Mouse (Mus musculus): ENCODE measurements around the gene Cdc16. TPM values are rescaled to one million over a fixed set of nuclear protein-coding genes. Genes with fewer than 3 reads are reported as not detected.

Cdc16 gene
- polyA plus RNA-seq, 1 experiment from 2014 or later, result 207 TPM

DNA sequence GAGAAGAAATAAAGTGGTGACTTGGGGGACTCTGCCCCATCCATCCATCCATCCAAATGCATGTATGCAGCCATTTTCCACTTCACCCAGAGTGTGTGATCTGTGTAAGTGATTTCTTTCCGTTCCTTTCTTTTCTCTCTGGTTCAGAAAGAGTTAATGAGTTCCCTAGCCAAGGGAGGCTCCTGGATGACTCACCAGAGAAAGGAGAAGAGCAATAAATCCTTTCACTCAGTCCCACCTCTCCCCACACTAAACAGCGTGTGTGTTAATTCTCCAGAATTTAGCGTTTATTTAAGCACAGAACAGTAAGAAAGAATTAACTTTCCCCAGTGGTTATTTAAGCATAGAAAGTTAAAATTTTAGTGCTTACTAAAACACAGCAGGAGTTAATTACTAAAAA is 9.8 kb upstream of the Cdc16 start:
- Histone ChIP-seq H3K27me3 (ENCODE audit: control insufficient read depth, insufficient read depth, low read length) (no peaks in the 10 kb centered on the region), H3K36me3 (ENCODE audit: control insufficient read depth, insufficient read depth, low read length) (no peaks in the 10 kb centered on the region)
- no peak for DNase-seq

DNA sequence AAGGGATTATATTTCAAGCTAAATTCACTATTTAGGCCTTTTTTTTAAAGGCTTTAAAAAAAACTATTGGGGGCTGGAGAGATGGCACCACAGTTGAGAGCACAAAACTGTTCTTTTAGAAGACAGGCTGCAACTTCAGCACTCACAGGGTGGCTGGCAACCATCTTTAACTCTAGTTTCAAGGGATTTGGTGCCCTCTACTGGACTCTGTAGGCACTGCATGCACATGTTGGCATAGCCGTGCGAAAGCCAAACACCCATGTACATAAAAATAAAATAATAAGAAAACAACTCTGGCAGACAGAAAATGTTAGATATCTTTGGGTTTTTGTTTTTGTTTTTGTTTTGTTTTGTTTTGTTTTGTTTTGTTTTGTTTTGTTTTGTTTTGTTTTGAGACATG is 3.8 kb upstream of the Cdc16 start:
- no peaks in the 10 kb centered on the region for H3K36me3 ChIP-seq (ENCODE audit: control insufficient read depth, insufficient read depth, low read length)
- WGBS, result 30% methylated on average over 2 of the region's 2 CpGs

More for the DNA sequence above, 9.8 kb upstream of the Cdc16 start:
- H3K9ac ChIP-seq (replicated peaks; ENCODE audit: low read length), result no peak overlapping the region
- 37% methylated on average over 3 of the region's 3 CpGs for WGBS
- no peaks in the 10 kb centered on the region for H3K9me3 ChIP-seq (ENCODE audit: control insufficient read depth, low read length)
- H3K27ac ChIP-seq (replicated peaks; ENCODE audit: low read depth, low read length), result no peak overlapping the region
- no peak for ATAC-seq (ENCODE audit: low FRiP score, low TSS enrichment)
- no peaks in the 10 kb centered on the region for H3K4me1 ChIP-seq (ENCODE audit: control insufficient read depth, insufficient read depth, low read length)
- H3K4me3 ChIP-seq (replicated peaks; ENCODE audit: low read depth, low read length), result no peak overlapping the region
- H3K4me2 ChIP-seq (ENCODE audit: low read length), result no peak overlapping the region

DNA sequence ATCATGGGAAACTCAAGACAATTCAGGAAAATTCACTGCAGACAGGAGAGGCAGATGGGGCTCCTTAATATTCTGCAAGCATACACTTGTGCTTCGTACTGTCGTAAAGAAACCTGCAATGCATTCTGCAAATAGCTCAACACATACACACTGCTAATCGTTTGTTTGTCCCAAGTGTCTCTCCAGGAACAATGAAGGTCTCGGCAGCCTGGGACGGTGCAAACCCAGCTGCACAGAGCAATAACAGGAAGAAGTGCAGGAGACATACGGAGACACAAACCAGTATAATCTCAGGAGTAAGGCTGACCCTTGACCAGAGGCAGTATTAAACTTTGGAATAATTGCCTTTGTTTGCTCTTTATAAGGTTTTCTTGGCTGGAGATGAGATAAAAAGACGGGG is 996 bp upstream of the Cdc16 start:
- peaks cover 12% of the 10 kb centered on the region; the same call in 1 of the 2 replicates for H3K4me1 ChIP-seq (ENCODE audit: control insufficient read depth, insufficient read depth, low read length)
- no peak overlapping the region for H3K9ac ChIP-seq (replicated peaks; ENCODE audit: low read length)
- no peaks in the 10 kb centered on the region for H3K27me3 ChIP-seq (ENCODE audit: control insufficient read depth, insufficient read depth, low read length)
- DNase-seq (no peak), ATAC-seq (ENCODE audit: low FRiP score, low TSS enrichment) (no peak)
- no peak overlapping the region for H3K27ac ChIP-seq (replicated peaks; ENCODE audit: low read depth, low read length)
- H3K4me2 ChIP-seq (ENCODE audit: low read length), result no peak overlapping the region
- peaks cover 12% of the 10 kb centered on the region for H3K36me3 ChIP-seq (ENCODE audit: control insufficient read depth, insufficient read depth, low read length)
- 73% methylated on average over 7 of the region's 7 CpGs for WGBS
- no peaks in the 10 kb centered on the region for H3K9me3 ChIP-seq (ENCODE audit: control insufficient read depth, low read length)
- no peak overlapping the region for H3K4me3 ChIP-seq (replicated peaks; ENCODE audit: low read depth, low read length)

More for the DNA sequence above, 3.8 kb upstream of the Cdc16 start:
- DNase-seq (peak; percentile 87), ATAC-seq (ENCODE audit: low FRiP score, low TSS enrichment) (no peak)
- Histone ChIP-seq H3K4me2 (ENCODE audit: low read length) (no peak overlapping the region), H3K4me1 (ENCODE audit: control insufficient read depth, insufficient read depth, low read length) (peaks cover 8% of the 10 kb centered on the region; the same call in 1 of the 2 replicates), H3K27me3 (ENCODE audit: control insufficient read depth, insufficient read depth, low read length) (no peaks in the 10 kb centered on the region), H3K4me3 (replicated peaks; ENCODE audit: low read depth, low read length) (no peak overlapping the region), H3K27ac (replicated peaks; ENCODE audit: low read depth, low read length) (no peak overlapping the region), H3K9me3 (ENCODE audit: control insufficient read depth, low read length) (no peaks in the 10 kb centered on the region), H3K9ac (replicated peaks; ENCODE audit: low read length) (no peak overlapping the region)

DNA sequence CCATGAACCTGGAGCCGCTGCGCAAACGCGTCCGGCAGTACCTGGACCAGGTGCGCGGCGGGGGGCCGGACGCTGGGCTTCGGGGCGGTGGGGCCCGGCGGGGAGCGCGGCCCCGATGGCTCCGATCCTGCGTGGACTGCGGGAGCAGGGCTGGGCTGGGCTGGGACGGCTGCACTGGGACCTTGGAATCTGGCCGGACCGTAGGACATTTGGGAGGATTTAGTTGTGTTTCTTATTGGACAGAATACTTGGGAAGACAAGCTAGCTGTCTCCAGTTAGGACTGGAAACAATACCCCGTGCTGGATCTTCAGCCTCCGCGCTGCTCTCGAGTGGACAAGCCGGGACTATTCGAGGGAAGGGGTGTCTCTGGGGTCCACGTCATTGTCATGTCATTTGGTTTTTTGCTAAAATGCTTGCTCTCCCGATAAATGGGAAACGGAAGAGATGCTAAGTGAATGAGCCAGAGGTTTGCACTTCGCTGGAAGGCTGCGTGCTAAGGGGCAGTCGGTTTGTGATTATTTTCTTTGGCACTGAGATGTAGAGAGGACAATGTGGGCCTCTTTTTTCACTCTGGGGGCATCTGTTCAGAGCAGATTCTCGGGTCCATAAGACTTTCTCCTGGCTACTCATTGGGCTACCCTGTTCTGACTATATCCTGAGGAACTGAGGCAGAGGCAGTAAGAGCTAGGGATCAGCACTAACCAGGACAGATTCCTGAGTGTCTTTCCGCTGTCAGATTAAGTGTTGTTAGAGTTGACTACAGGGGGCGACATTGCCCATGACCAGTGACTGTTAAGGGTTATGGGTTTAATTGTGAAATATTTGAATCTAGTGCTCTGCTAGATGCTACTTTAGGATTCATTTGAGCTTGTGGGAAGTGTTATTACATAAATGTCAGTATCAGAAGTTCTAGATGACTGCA is 590 bp downstream of the Cdc16 start:
- no peaks in the 10 kb centered on the region for H3K27me3 ChIP-seq (ENCODE audit: control insufficient read depth, insufficient read depth, low read length)
- H3K9ac ChIP-seq (replicated peaks; ENCODE audit: low read length), result peak overlapping the region; percentile 95
- H3K9me3 ChIP-seq (ENCODE audit: control insufficient read depth, low read length), result no peaks in the 10 kb centered on the region
- peak overlapping the region; percentile 100 for H3K4me3 ChIP-seq (replicated peaks; ENCODE audit: low read depth, low read length)
- peak overlapping the region; percentile 81 for H3K27ac ChIP-seq (replicated peaks; ENCODE audit: low read depth, low read length)
- DNase-seq (peak; percentile 70), ATAC-seq (ENCODE audit: low FRiP score, low TSS enrichment) (peak; percentile 70)
- H3K4me2 ChIP-seq (ENCODE audit: low read length), result peak overlapping the region; percentile 60
- WGBS, result under 1% methylated on average over 38 of the region's 38 CpGs
- H3K4me1 ChIP-seq (ENCODE audit: control insufficient read depth, insufficient read depth, low read length), result peaks cover 12% of the 10 kb centered on the region; the same call in 1 of the 2 replicates
- peaks cover 26% of the 10 kb centered on the region for H3K36me3 ChIP-seq (ENCODE audit: control insufficient read depth, insufficient read depth, low read length)

DNA sequence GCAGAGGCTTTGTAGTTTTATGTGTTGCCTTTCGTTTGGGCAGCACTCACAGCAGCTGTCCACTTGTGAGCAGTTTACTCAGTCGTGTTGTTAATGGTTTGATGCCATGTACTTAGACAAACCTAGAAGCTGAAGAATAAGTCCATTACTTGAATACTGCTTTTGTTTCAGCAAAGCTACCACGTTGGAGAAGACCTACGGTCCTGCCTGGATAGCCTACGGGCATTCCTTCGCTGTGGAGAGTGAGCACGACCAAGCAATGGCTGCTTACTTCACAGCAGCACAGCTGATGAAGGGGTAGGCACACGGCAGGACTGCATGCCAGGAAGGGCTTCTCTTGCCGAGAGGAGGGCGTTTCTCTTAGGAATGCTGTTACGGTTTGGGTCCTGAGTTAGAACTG is 11.7 kb downstream of the Cdc16 start:
- no peak overlapping the region for H3K4me2 ChIP-seq (ENCODE audit: low read length)
- WGBS, result 89% methylated on average over 11 of the region's 11 CpGs
- no peak overlapping the region for H3K4me3 ChIP-seq (replicated peaks; ENCODE audit: low read depth, low read length)
- peaks cover 93% of the 10 kb centered on the region for H3K36me3 ChIP-seq (ENCODE audit: control insufficient read depth, insufficient read depth, low read length)
- DNase-seq (no peak), ATAC-seq (ENCODE audit: low FRiP score, low TSS enrichment) (no peak)
- no peaks in the 10 kb centered on the region for H3K27me3 ChIP-seq (ENCODE audit: control insufficient read depth, insufficient read depth, low read length)
- no peaks in the 10 kb centered on the region for H3K4me1 ChIP-seq (ENCODE audit: control insufficient read depth, insufficient read depth, low read length)
- H3K9me3 ChIP-seq (ENCODE audit: control insufficient read depth, low read length), result no peaks in the 10 kb centered on the region
- H3K9ac ChIP-seq (replicated peaks; ENCODE audit: low read length), result no peak overlapping the region
- no peak overlapping the region for H3K27ac ChIP-seq (replicated peaks; ENCODE audit: low read depth, low read length)

DNA sequence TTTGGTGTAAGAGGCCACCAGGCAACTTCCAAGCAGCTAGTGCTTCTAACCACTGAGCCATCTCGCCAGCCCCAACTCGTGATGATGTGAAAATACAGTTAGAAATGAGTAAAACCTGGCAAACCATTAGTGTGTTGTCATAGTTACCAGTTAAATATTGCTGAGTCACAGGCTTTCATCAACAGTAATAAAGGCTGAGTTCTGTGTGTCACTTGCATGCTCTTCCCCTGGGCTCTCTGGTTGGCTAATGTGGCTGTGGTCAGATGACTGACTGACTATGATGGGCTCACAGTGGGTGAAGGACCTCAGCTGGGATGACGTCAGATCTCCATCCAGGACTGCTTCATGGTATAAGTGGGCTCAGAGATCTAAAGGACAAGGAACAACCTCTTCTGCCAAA is 23.1 kb downstream of the Cdc16 start:
- H3K9ac ChIP-seq (replicated peaks; ENCODE audit: low read length), result no peak overlapping the region
- ATAC-seq (ENCODE audit: low FRiP score, low TSS enrichment) (no peak), DNase-seq (no peak)
- WGBS, result 85% methylated on average over 3 of the region's 3 CpGs
- no peak overlapping the region for H3K27ac ChIP-seq (replicated peaks; ENCODE audit: low read depth, low read length)
- H3K27me3 ChIP-seq (ENCODE audit: control insufficient read depth, insufficient read depth, low read length), result no peaks in the 10 kb centered on the region
- H3K4me2 ChIP-seq (ENCODE audit: low read length), result no peak overlapping the region
- peaks cover 6% of the 10 kb centered on the region for H3K4me1 ChIP-seq (ENCODE audit: control insufficient read depth, insufficient read depth, low read length)
- no peaks in the 10 kb centered on the region for H3K9me3 ChIP-seq (ENCODE audit: control insufficient read depth, low read length)
- no peak overlapping the region for H3K4me3 ChIP-seq (replicated peaks; ENCODE audit: low read depth, low read length)
- H3K36me3 ChIP-seq (ENCODE audit: control insufficient read depth, insufficient read depth, low read length), result peaks cover 66% of the 10 kb centered on the region

DNA sequence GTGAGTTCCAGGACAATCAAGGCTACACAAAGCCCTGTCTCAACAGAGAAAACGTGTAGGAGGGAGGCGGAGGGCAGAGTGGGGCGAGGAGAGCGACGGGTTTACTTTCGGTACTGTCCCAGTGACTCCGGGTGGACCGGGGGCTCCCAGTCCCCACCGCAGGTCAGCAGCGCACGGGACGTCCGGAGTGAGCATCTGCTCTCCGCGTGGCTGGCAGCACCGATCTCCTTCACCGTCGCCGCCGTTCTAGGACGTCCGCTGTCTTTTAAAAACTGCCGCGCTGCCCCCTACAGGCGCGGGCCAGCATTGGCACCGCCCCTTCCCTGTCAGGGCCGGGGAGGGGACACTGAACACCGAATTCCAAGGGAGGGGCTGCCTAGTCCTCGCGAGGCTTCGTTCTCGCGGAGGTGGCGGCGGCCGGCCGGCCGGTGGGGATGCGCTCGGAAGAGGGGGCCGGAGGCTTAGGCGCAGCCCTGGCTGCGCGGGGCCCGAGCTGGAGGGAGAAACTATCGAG is 27.8 kb downstream of the Cdc16 start, which contains the start of gene Upf3a:
Gene Upf3a (plus strand): TSS at position 366 of the 514 bp plus-strand sequence.
- no peaks in the 10 kb centered on the region for H3K9me3 ChIP-seq (ENCODE audit: control insufficient read depth, low read length)
- under 1% methylated on average over 47 of the region's 47 CpGs for WGBS
- ATAC-seq (ENCODE audit: low FRiP score, low TSS enrichment) (peak; percentile 94), DNase-seq (peak; percentile 97)
- peaks cover 8% of the 10 kb centered on the region for H3K4me1 ChIP-seq (ENCODE audit: control insufficient read depth, insufficient read depth, low read length)
- H3K27me3 ChIP-seq (ENCODE audit: control insufficient read depth, insufficient read depth, low read length), result no peaks in the 10 kb centered on the region
- H3K27ac ChIP-seq (replicated peaks; ENCODE audit: low read depth, low read length), result peak within 1 kb of the TSS; percentile 99
- H3K9ac ChIP-seq (replicated peaks; ENCODE audit: low read length), result peak within 1 kb of the TSS; percentile 93
- H3K4me3 ChIP-seq (replicated peaks; ENCODE audit: low read depth, low read length), result peak within 1 kb of the TSS; percentile 56
- peaks cover 29% of the 10 kb centered on the region for H3K36me3 ChIP-seq (ENCODE audit: control insufficient read depth, insufficient read depth, low read length)
- H3K4me2 ChIP-seq (ENCODE audit: low read length), result peak within 1 kb of the TSS; percentile 81

DNA sequence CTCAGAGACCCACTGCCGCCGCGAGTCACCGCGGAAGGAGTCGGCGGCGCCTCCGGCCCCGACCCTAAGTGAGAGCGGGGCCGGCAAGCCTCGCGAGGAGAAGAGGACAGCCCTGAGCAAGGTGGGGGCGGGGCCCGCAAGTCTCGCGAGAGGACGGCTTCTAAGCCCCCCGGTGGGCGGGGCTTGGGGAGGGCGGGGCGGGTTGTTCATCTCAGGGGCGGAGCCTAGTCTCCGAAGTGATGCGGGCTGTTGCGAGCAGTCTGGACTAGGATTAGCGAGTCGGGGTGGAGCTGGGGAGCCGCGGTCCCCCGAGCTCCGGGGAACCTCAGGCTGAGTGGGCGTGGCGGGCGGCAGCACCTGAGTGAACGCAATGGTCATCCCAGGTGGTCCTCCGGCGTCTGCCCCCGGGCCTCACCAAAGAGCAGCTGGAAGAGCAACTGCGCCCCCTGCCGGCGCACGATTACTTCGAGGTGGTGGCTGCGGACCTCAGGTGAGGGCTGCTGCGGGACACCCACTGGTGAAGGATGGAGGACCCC is 28.4 kb downstream of the Cdc16 start:
- peak overlapping the region; percentile 99 for H3K27ac ChIP-seq (replicated peaks; ENCODE audit: low read depth, low read length)
- peak overlapping the region; percentile 81 for H3K4me2 ChIP-seq (ENCODE audit: low read length)
- WGBS, result under 1% methylated on average over 37 of the region's 47 CpGs
- peak overlapping the region; percentile 56 for H3K4me3 ChIP-seq (replicated peaks; ENCODE audit: low read depth, low read length)
- ATAC-seq (ENCODE audit: low FRiP score, low TSS enrichment) (peak; percentile 97), DNase-seq (peak; percentile 100)
- peaks cover 24% of the 10 kb centered on the region for H3K36me3 ChIP-seq (ENCODE audit: control insufficient read depth, insufficient read depth, low read length)
- no peaks in the 10 kb centered on the region for H3K27me3 ChIP-seq (ENCODE audit: control insufficient read depth, insufficient read depth, low read length)
- H3K4me1 ChIP-seq (ENCODE audit: control insufficient read depth, insufficient read depth, low read length), result peaks cover 8% of the 10 kb centered on the region
- peak overlapping the region; percentile 93 for H3K9ac ChIP-seq (replicated peaks; ENCODE audit: low read length)
- H3K9me3 ChIP-seq (ENCODE audit: control insufficient read depth, low read length), result no peaks in the 10 kb centered on the region
